Mouse (Mus musculus) spleen, adult 2 months (tissue): ENCODE measurements around the gene Tmem201. TPM values are rescaled to one million over a fixed set of nuclear protein-coding genes. Genes with fewer than 3 reads are reported as not detected.

Experiments
- DNase-seq, 2 experiments: peaks; one replicate each; pipeline versions ENCODE4 v3.0.0 to v3.0.0-alpha.2; 2012 to 2021; ENCODE audit warnings: low spot score in 2 of 2, low read depth in 1 of 2
- H3K27ac ChIP-seq: fragments of 200-500 bp; 2 replicates; pipeline ENCODE4 v1.5.1; 2012; ENCODE audit warnings: low read length, inconsistent platforms; ENCODE audit not compliant: insufficient read depth
- H3K27me3 ChIP-seq: fragments of 200-500 bp; 2 replicates; pipeline ENCODE4 v1.6.1; 2012; ENCODE audit warnings: mild to moderate bottlenecking, moderate library complexity, low read length, inconsistent platforms; ENCODE audit not compliant: control insufficient read depth, insufficient read depth
- H3K36me3 ChIP-seq: fragments of 200-500 bp; 2 replicates; pipeline ENCODE4 v1.6.1; 2012; ENCODE audit warnings: mild to moderate bottlenecking, low read length, inconsistent platforms; ENCODE audit not compliant: control insufficient read depth, insufficient read depth
- H3K4me1 ChIP-seq: fragments of 200-500 bp; 2 replicates; pipeline ENCODE4 v1.6.1; 2011; ENCODE audit warnings: inconsistent platforms; ENCODE audit not compliant: control insufficient read depth, insufficient read depth, insufficient read length
- H3K4me3 ChIP-seq: fragments of 200-500 bp; 2 replicates; pipeline ENCODE4 v1.5.1; 2011; ENCODE audit warnings: mild to moderate bottlenecking, inconsistent platforms; ENCODE audit not compliant: insufficient read depth, insufficient read length; ENCODE audit errors: extremely low read depth
- CTCF ChIP-seq: fragments of 200-500 bp; IDR thresholded peaks from 2 replicates; pipeline ENCODE4 v1.5.1; 2011; ENCODE audit warnings: mild to moderate bottlenecking, inconsistent platforms; ENCODE audit not compliant: insufficient read depth, insufficient read length, insufficient replicate concordance; ENCODE audit errors: extremely low read depth
- POLR2A ChIP-seq: fragments of 200-500 bp; IDR thresholded peaks from 2 replicates; pipeline ENCODE4 v1.6.1; 2011; ENCODE audit warnings: low read depth, low read length, inconsistent platforms
- WGBS: fragments of 180-500 bp; shearing (Covaris S2); methylation state at CpG from one replicate; pipeline ENCODE4 v1.1.7; 2018; 5-methylcytosine and 5-hydroxymethylcytosine counted together
- polyA plus RNA-seq: library from polyadenylated mRNA; depleted of rRNA; stranded (reverse); fragments of >200 nt; gene quantifications from 2 replicates; pipeline ENCODE4 v1.2.3, GENCODE M21; 2012

The Tmem201 gene
- polyA plus RNA-seq, 1 experiment: 24.3 TPM

GRCm38 (mm10) chr4:149777126-149777525, 39.3 kb upstream of the Tmem201 start:
- 90% methylated on average over 9 of the region's 9 CpGs for WGBS
- no peak for DNase-seq

GRCm38 (mm10) chr4:149775760-149776362, 38.0 kb upstream of the Tmem201 start:
- no peaks in the 10 kb centered on the region for H3K36me3 ChIP-seq
- no peak overlapping the region for H3K4me3 ChIP-seq
- DNase-seq: no peak
- WGBS: 46% methylated on average over 8 of the region's 8 CpGs
- H3K4me1 ChIP-seq: peaks cover 2% of the 10 kb centered on the region
- no peaks in the 10 kb centered on the region for H3K27me3 ChIP-seq
- no peak overlapping the region for H3K27ac ChIP-seq
- TF ChIP-seq CTCF (no peak), POLR2A (no peak)

More at GRCm38 (mm10) chr4:149777126-149777525, 39.3 kb upstream of the Tmem201 start:
- TF ChIP-seq POLR2A (no peak), CTCF (no peak)
- Histone ChIP-seq H3K27me3 (no peaks in the 10 kb centered on the region), H3K36me3 (no peaks in the 10 kb centered on the region), H3K4me1 (peaks cover 2% of the 10 kb centered on the region), H3K4me3 (no peak overlapping the region), H3K27ac (no peak overlapping the region)

GRCm38 (mm10) chr4:149775330-149775729, 37.5 kb upstream of the Tmem201 start:
- 83% methylated on average over 7 of the region's 7 CpGs for WGBS
- DNase-seq: no peak
- Histone ChIP-seq H3K4me1 (no peaks in the 10 kb centered on the region; the same call in none of the 2 replicates), H3K27me3 (no peaks in the 10 kb centered on the region), H3K4me3 (no peak overlapping the region), H3K27ac (no peak overlapping the region), H3K36me3 (no peaks in the 10 kb centered on the region)
- TF ChIP-seq CTCF (no peak), POLR2A (no peak)

- TF ChIP-seq POLR2A: peak; percentile 82
- TF ChIP-seq CTCF: no peak
- Histone ChIP-seq H3K27me3 (no peaks in the 10 kb centered on the region), H3K36me3 (no peaks in the 10 kb centered on the region), H3K4me1 (no peaks in the 10 kb centered on the region; the same call in 1 of the 2 replicates), H3K4me3 (peak within 1 kb of the TSS; percentile 81), H3K27ac (peak within 1 kb of the TSS; percentile 55; the same call in 1 of the 2 replicates)
- DNase-seq: peak; percentile 81 to 94
- under 1% methylated on average over 51 of the region's 51 CpGs for WGBS
Observed at GRCm38 (mm10) chr4:149774094-149774470, 36.2 kb upstream of the Tmem201 start, which contains the start of gene Slc25a33. Slc25a33 (minus strand) TSS chr4:149774277.

GRCm38 (mm10) chr4:149773408-149774093, 35.7 kb upstream of the Tmem201 start:
- H3K36me3 ChIP-seq: no peaks in the 10 kb centered on the region
- 1% methylated on average over 61 of the region's 65 CpGs for WGBS
- H3K27ac ChIP-seq: peak overlapping the region; percentile 55; the same call in 1 of the 2 replicates
- DNase-seq: peak in 1 of 2 experiments; percentile 29
- no peaks in the 10 kb centered on the region for H3K27me3 ChIP-seq
- H3K4me3 ChIP-seq: peak overlapping the region; percentile 81
- no peaks in the 10 kb centered on the region; the same call in 1 of the 2 replicates for H3K4me1 ChIP-seq
- no peak for TF ChIP-seq CTCF
- no peak for TF ChIP-seq POLR2A

- no peak for TF ChIP-seq POLR2A
- peak; percentile 20; the same call in 1 of the 2 replicates for TF ChIP-seq CTCF
- Histone ChIP-seq H3K27me3 (no peaks in the 10 kb centered on the region), H3K4me1 (no peaks in the 10 kb centered on the region; the same call in 1 of the 2 replicates), H3K4me3 (no peak overlapping the region), H3K36me3 (no peaks in the 10 kb centered on the region), H3K27ac (no peak overlapping the region)
- WGBS: 58% methylated on average over 2 of the region's 2 CpGs
- no peak for DNase-seq
Observed at GRCm38 (mm10) chr4:149772394-149772793, 34.5 kb upstream of the Tmem201 start.
